Mouse (Mus musculus) liver, adult 2 months (tissue): ENCODE measurements at regions not wholly inside any gene's neighbourhood (a gene's known extent, or its start where the extent isn't known, plus 50 kb on each side); places are given as distances from the start of the nearest gene placed in this dataset.

ENCODE experiments used
- DNase-seq: peaks from one replicate; pipeline ENCODE4 v3.0.0-alpha.2; 2011; ENCODE audit warnings: low read depth, low spot score; ENCODE audit errors: extremely low read depth
- H3K27ac ChIP-seq: fragments of 200-500 bp; replicated peaks from 2 replicates; pipeline ENCODE4 v1.5.1; 2012; ENCODE audit warnings: low read depth, mild to moderate bottlenecking, control low read depth, inconsistent platforms, low read length; ENCODE audit not compliant: insufficient read depth
- H3K27me3 ChIP-seq: fragments of 200-500 bp; 2 replicates; pipeline ENCODE4 v1.6.1; 2012; ENCODE audit warnings: mild to moderate bottlenecking, moderate library complexity, low read length, inconsistent platforms; ENCODE audit not compliant: control insufficient read depth, insufficient read depth
- H3K36me3 ChIP-seq: fragments of 200-500 bp; 2 replicates; pipeline ENCODE4 v1.6.1; 2012; ENCODE audit warnings: low read length, inconsistent platforms; ENCODE audit not compliant: control insufficient read depth, insufficient read depth
- H3K4me1 ChIP-seq: fragments of 200-500 bp; 2 replicates; pipeline ENCODE4 v1.6.1; 2011; ENCODE audit warnings: low read length; ENCODE audit not compliant: control insufficient read depth, insufficient read depth
- H3K4me3 ChIP-seq: fragments of 200-500 bp; 2 replicates; pipeline ENCODE4 v1.5.1; 2011; ENCODE audit warnings: low read depth, mild to moderate bottlenecking, control low read depth, low read length, moderate library complexity; ENCODE audit not compliant: insufficient read depth
- H3K79me2 ChIP-seq: fragments of 200-500 bp; 2 replicates; pipeline ENCODE4 v1.6.1; 2012; ENCODE audit warnings: inconsistent platforms, mild to moderate bottlenecking, low read length, moderate library complexity; ENCODE audit not compliant: control insufficient read depth, insufficient read depth
- H3K9ac ChIP-seq: fragments of 200-500 bp; 2 replicates; pipeline ENCODE4 v1.6.1; 2012; ENCODE audit warnings: low read depth, mild to moderate bottlenecking, control low read depth, inconsistent platforms, low read length
- CTCF ChIP-seq: fragments of 200-500 bp; IDR thresholded peaks from 2 replicates; pipeline ENCODE4 v1.5.1; 2011; ENCODE audit warnings: low read depth, low read length, control low read depth
- POLR2A ChIP-seq: fragments of 200-500 bp; IDR thresholded peaks from 2 replicates; pipeline ENCODE4 v1.6.1; 2011; ENCODE audit warnings: low read length, control low read depth; ENCODE audit not compliant: insufficient read depth; ENCODE audit errors: extremely low read depth
- WGBS: fragments of 180-500 bp; shearing (Covaris S2); methylation state at CpG from one replicate; pipeline ENCODE4 v1.1.7; 2018; 5-methylcytosine and 5-hydroxymethylcytosine counted together

DNA sequence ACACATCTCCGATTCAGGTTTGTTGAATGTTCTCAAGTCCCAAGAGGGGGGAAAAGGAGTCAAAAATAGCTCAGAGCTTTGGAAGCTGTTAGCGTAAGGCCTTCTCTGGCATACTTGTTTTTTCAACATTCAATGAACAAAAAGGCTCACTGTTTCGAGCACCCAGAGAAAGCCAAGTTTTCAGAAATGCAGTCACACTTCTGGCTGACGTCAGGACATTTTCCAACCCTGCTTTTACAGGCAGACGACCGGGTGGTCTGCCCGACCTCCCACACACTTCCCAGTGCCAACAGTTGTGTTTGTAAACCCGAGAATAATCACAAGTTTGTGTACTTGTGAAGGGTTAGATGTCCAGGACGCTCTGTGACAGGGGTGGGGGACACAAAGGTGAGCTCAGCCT lies 218.5 kb downstream of the Wdr11 start:
- WGBS, result 68% methylated on average over 9 of the region's 9 CpGs
- no peak for TF ChIP-seq POLR2A
- TF ChIP-seq CTCF, result no peak
- Histone ChIP-seq H3K27ac (no peak overlapping the region), H3K79me2 (no peaks in the 10 kb centered on the region), H3K4me1 (no peaks in the 10 kb centered on the region), H3K27me3 (no peaks in the 10 kb centered on the region), H3K4me3 (no peak overlapping the region), H3K9ac (no peak overlapping the region), H3K36me3 (no peaks in the 10 kb centered on the region)
- DNase-seq, result no peak

DNA sequence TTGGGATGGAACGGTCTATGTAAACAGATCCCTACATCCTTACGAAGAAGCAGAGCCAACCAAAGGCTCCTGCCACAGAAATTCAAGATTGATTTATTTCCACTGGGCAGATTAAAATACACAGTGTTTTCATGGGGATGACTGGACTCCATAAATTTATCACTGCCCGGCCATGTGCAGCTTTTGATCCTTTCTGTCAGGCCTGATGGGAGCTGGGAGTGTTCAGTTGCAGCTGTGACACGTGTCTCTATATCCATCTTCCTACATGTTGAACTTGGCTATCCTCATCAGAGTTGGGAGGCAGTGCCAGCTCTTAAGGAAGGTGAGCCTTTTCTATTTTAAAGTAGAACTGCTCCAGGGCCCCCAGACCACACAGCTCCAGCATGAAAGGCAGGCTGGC lies 218.9 kb downstream of the Wdr11 start:
- no peak overlapping the region for H3K27ac ChIP-seq
- no peak for TF ChIP-seq CTCF
- no peak for TF ChIP-seq POLR2A
- no peak for DNase-seq
- no peaks in the 10 kb centered on the region for H3K27me3 ChIP-seq
- WGBS, result 78% methylated on average over 4 of the region's 4 CpGs
- no peaks in the 10 kb centered on the region for H3K79me2 ChIP-seq
- H3K4me3 ChIP-seq, result no peak overlapping the region
- no peak overlapping the region for H3K9ac ChIP-seq
- H3K4me1 ChIP-seq, result no peaks in the 10 kb centered on the region
- H3K36me3 ChIP-seq, result no peaks in the 10 kb centered on the region

DNA sequence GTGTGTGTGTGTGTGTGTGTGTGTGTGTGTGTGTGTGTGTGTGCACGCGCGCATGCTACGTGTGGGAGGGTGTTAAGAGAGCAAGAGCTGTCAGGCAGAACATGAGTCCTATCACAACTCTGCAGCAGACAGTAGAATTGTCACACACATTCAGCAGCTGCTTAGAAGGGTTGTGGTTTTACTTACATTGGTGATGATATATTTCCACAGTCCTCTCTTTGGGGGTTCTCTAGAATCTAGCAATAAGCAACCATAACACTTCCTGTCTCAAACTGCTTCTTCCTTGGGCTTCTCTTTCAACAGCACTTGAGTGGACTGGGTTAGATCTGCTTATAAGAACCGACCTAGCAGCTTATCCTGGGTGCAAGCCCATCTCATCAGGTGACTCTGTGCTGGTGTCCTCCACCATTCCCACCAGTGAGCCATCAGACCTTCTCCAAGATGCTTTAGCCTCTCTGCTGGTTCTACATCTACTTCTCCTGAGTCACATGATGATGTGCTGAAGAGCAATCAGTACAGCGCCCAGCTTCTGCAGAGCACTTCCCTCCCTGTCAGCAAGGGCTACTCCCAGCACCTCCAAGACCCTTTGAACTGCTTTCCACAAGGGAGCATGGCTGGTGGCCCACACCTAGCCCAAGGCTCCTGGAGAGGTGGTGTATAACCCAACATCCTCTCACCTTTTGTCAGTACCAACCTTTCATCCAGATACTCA lies 222.6 kb downstream of the Wdr11 start:
- H3K36me3 ChIP-seq, result no peaks in the 10 kb centered on the region
- WGBS, result 86% methylated on average over 6 of the region's 6 CpGs
- no peak for DNase-seq
- H3K79me2 ChIP-seq, result no peaks in the 10 kb centered on the region
- no peak for TF ChIP-seq CTCF
- no peak for TF ChIP-seq POLR2A
- no peak overlapping the region for H3K9ac ChIP-seq
- no peaks in the 10 kb centered on the region for H3K4me1 ChIP-seq
- no peak overlapping the region for H3K4me3 ChIP-seq
- H3K27ac ChIP-seq, result no peak overlapping the region
- H3K27me3 ChIP-seq, result no peaks in the 10 kb centered on the region

DNA sequence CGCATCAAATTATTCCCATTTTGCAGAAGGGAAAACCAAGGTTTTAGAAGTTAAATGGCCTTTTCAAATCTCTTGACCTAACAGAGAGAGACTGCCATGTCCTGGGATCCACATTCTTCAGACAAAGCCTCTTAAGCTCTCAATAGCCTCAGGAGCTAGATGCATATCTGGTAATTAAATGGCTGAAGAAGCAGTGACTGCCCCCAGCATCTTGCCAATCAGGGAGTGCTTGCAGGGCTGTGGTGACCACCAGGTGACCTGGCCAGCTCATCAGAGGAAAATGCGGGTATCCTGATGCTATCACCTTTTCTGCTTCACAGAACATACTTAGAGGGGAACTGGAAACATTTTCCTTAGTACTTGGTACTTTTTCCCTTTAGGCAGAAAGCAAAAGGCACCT lies 227.2 kb downstream of the Wdr11 start:
- TF ChIP-seq POLR2A, result no peak
- H3K36me3 ChIP-seq, result no peaks in the 10 kb centered on the region
- 83% methylated on average over 2 of the region's 2 CpGs for WGBS
- no peaks in the 10 kb centered on the region for H3K27me3 ChIP-seq
- H3K27ac ChIP-seq, result no peak overlapping the region
- H3K4me3 ChIP-seq, result no peak overlapping the region
- H3K4me1 ChIP-seq, result no peaks in the 10 kb centered on the region
- H3K9ac ChIP-seq, result no peak overlapping the region
- no peak for DNase-seq
- H3K79me2 ChIP-seq, result no peaks in the 10 kb centered on the region

DNA sequence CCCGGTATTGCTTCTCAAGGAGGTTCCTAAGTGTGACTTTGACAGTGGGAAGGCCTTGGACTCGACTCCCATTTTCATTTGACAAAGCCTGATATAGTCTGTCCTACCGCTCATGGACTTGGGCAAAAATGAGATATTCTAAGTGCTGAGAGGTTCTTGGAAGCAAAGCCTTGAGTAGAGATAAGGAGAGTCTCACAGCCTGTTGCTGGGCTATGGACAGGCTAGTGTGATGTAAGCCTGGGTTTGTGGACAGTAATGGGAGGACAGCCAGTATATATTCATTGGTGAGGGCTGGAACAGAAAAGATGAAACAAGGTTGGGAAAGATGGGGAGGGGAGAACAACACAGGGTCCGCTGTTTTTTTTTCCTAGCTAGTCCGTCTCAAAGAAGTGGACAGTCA lies 228.0 kb downstream of the Wdr11 start:
- H3K79me2 ChIP-seq, result no peaks in the 10 kb centered on the region
- peak; percentile 6 for DNase-seq
- no peaks in the 10 kb centered on the region for H3K36me3 ChIP-seq
- TF ChIP-seq CTCF (no peak), POLR2A (no peak)
- H3K4me1 ChIP-seq, result no peaks in the 10 kb centered on the region
- H3K9ac ChIP-seq, result no peak overlapping the region
- 74% methylated on average over 5 of the region's 5 CpGs for WGBS
- H3K27me3 ChIP-seq, result no peaks in the 10 kb centered on the region
- no peak overlapping the region for H3K27ac ChIP-seq
- no peak overlapping the region for H3K4me3 ChIP-seq

DNA sequence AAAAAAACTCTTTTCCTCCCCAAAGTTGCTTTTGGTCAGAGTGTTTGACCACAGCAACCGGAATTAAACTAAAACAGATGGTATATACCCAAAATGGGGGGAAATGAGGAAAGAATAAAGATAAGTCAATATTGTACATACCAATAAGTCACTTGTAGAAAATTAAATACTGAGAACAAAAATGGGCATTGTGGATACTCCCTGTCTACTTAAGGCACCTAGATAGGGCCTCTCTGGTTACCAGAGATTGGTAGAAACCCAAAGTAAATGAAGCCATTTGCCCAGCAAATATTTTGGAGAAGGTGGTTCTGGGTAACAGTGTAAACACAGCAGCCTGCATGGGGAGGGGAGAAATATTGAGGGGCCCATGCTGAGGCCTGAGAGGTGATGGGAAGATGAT lies 237.3 kb downstream of the Wdr11 start:
- Histone ChIP-seq H3K27ac (no peak overlapping the region), H3K79me2 (no peaks in the 10 kb centered on the region), H3K4me1 (no peaks in the 10 kb centered on the region), H3K4me3 (no peak overlapping the region), H3K9ac (no peak overlapping the region), H3K36me3 (no peaks in the 10 kb centered on the region), H3K27me3 (no peaks in the 10 kb centered on the region)
- DNase-seq, result no peak
- no peak for TF ChIP-seq POLR2A
- TF ChIP-seq CTCF, result no peak
- 86% methylated on average over 1 of the region's 1 CpGs for WGBS
